Mouse (Mus musculus) kidney, postnatal 10 days (tissue): ENCODE results near the gene Pdhx.

Experiments
- DNase-seq: peaks from one replicate; pipeline ENCODE4 v3.0.0; 2021; ENCODE audit warnings: mixed read lengths

Pdhx gene

DNA sequence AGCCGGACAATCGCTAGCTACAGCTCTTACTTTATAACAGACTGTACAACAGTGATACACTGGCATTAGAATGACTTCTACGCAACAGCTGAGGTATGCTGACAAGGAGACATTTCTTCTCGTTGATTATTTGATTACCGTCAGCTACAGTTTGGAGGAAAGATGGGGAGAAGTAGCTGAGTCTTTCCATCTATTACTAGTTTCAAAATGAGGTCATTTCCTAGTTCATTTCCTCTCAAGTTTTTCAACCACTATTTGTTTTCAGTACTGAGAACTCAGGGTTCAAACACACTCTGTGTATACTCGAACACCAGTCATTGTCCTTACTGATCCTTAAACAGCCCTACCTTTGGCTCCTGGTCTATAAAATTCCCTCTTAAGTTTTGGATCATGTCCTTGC lies 17.5 kb downstream of the Pdhx start:
- no peak for DNase-seq

- no peak for DNase-seq
Observed at GRCm38 (mm10) chr2:103051937-103052893, 21.1 kb downstream of the Pdhx start.

- DNase-seq, result no peak
Observed at GRCm38 (mm10) chr2:103045286-103045685, 28.0 kb downstream of the Pdhx start.

GRCm38 (mm10) chr2:103040896-103041295 lies 32.4 kb downstream of the Pdhx start:
- DNase-seq, result peak; percentile 41

- DNase-seq, result no peak
Observed at GRCm38 (mm10) chr2:103037831-103038230, 35.5 kb downstream of the Pdhx start.

DNA sequence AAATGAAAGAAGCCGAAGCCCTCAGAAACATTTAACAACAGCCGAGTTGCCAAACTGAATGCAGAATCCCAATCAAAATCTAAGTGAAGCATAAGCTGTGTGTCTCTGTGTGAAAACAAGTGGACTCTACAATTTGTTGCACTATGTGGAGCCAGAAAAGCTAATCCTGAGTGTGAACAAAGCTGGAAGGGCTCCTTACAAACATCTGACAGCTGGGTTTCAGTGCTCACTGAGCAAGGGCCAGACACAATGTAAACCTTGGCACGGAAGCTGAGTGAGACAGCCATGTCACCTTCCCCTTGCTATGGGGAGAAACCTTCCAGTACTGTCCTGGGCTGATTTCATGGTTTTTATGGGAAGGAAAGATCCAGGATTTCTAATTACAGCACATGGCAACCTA lies 50.6 kb downstream of the Pdhx start:
- DNase-seq, result no peak

GRCm38 (mm10) chr2:103020191-103020987 lies 52.9 kb downstream of the Pdhx start:
- DNase-seq, result no peak

- no peak for DNase-seq
Observed at GRCm38 (mm10) chr2:103018817-103019494, 54.4 kb downstream of the Pdhx start.

DNA sequence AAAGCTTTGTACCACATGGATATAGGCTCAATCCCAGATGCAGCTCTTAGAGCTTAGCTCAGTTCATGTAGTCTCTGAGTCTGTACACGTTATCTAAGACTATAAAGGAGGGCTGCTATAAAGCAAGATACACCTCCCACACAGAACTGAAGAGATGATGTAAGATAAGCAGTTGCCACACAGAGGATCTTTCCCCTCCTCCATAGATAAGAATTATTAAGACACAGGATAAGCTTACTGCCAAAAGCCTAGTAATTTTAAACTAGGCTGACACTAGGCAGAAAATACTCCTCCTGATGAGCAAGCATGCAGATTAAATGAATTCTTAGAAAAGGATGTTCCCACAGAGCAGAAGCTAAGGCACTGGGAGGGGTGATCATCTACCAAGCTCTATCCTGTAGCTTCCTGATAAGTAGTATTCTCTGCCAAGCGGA lies 55.9 kb downstream of the Pdhx start:
- no peak for DNase-seq

- DNase-seq, result no peak
Observed at GRCm38 (mm10) chr2:103016089-103016488, 57.2 kb downstream of the Pdhx start.

- DNase-seq, result no peak
Observed at GRCm38 (mm10) chr2:103012782-103013575, 60.3 kb downstream of the Pdhx start.

- DNase-seq, result no peak
Observed at GRCm38 (mm10) chr2:103008221-103008620, 65.1 kb downstream of the Pdhx start.

DNA sequence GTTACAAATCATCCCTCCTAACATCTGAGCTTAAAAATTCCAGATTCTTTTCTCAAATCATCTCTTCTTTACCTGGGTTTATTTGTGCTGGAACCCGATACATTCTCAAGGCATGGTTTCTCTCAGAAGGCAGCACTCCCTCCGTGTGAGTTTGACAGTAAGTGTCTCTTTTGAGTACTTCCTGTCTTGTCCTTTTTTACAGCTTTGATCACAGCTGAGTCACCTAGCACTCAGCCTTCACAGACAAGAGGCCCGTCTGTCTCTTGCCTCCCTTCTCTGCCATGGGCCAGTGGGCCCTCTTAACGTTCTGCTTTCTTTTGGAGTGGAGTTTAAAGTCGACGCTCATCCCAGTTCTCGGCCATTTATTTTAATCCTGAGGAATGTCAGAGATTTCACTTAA lies 68.7 kb downstream of the Pdhx start:
- no peak for DNase-seq

DNA sequence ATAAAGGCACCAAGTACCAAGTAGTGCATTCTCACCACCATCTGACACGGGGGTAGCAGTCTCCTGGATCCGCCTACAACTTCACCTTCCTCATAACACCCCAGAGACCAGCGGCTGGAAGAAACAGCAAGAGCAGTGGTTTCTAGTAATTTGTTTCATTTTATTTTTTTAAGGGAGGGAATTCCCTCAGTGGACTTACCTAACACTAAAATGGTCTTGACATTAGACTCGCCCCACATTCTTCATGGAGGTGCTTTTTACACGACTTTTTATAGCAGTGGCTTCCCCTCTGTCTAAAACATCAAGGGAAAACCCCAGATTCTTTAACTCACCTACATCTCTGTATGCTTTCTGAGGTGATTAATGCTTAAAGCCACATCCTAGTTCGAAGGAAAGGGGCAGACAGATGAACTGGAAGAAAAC lies 74.1 kb downstream of the Pdhx start:
- DNase-seq, result no peak

DNA sequence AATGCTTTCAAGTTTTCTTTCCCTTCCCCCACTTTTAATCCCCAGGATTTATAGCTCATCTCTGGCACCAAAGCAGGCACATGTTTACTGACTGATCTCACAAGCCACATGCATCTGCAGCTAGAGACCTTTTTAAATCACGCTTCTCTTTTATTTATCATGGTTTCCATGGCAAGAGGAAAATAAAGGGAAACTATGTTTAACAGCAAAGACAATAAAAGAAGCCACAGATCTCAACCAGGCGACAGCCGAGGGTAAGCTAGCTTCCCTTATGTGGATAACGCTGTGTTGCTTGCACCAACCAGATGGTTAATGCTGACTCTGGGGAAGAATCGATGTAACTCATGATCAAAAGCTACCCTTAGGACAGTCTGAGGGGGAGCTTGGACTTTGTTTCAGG lies 75.0 kb downstream of the Pdhx start:
- DNase-seq, result no peak

- no peak for DNase-seq
Observed at GRCm38 (mm10) chr2:102997874-102998273, 75.4 kb downstream of the Pdhx start.

DNA sequence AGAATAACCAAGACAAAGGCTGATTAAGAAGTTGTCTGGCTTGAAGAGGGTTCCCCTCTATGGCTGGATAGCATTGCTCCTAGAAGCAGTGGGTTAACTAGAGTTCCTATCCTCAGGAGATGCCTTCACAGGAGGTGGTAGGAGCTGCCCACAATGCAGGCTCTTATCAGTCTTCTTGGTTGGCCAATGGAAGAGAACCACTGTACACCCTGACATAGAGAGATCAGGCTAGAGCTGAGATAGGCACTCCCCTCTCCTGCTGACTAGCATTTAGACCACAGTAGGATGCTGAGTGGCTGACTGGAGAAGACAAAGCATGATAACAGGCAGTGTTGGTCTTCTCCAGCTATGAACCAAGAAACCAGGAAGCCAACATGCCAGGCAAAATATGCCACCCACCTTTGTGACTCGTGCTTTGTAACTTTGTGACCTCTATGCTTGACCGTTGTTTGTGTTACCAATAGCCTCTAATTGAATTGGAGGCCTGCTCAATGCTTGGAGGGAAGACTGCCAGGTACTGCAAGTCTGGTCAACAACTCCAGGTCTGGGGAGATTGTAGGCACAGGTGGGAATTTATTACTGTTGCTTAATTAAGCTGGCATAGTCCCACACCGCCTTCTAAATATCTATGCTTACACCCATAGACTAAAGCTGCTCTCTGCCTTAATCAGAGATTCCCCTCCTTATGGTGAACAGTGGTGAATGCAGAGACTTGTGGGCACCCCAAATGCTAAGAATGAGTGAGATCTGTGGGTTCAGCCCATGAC lies 79.3 kb downstream of the Pdhx start:
- no peak for DNase-seq

DNA sequence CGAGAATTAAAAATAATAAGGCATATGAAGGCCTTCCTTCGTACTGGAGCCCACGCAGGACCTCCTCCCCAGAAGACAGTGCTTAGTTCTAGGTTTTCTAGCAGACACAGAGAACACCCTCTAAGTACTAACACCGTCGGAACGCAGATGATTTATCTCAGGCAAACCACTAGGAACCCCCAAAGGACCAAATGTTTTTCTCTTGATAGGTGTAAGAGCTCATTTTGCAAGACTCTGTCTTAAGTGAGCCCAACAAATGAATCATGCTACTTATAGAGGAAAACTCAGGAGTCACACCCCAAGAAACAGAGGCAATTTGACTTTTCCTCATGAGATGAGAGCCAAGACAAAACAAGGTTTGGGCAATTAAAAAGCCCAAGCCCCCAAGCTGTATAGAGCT lies 80.9 kb downstream of the Pdhx start:
- no peak for DNase-seq

GRCm38 (mm10) chr2:102990301-102990702 lies 83.0 kb downstream of the Pdhx start:
- peak; percentile 27 for DNase-seq

- no peak for DNase-seq
Observed at GRCm38 (mm10) chr2:102989446-102989845, 83.9 kb downstream of the Pdhx start.

GRCm38 (mm10) chr2:102987708-102988010 lies 85.7 kb downstream of the Pdhx start:
- no peak for DNase-seq
